Mouse (Mus musculus) small intestine, adult 2 months (tissue): ENCODE results near the gene Armh1.
A peak's percentile ranks its signal among the peaks of the same experiment; 100 is the strongest.

ENCODE experiments used
- CTCF ChIP-seq: fragments of 200-500 bp; IDR thresholded peaks from 2 replicates; pipeline ENCODE4 v1.5.1; 2012; ENCODE audit warnings: low read depth, mild to moderate bottlenecking, control low read depth, inconsistent platforms, low read length, moderate library complexity, mixed read lengths; ENCODE audit not compliant: insufficient replicate concordance, insufficient read length; ENCODE audit errors: extremely low read depth
- POLR2A ChIP-seq: fragments of 200-500 bp; IDR thresholded peaks from 2 replicates; pipeline ENCODE4 v1.6.1; 2012; ENCODE audit warnings: low read depth, mild to moderate bottlenecking, control low read depth, inconsistent platforms, low read length, moderate library complexity

GRCm38 (mm10) chr4:117218517-117219219 lies 33.3 kb downstream of the Armh1 start:
- TF ChIP-seq CTCF (peak; percentile 89; the same call in 1 of the 2 replicates), POLR2A (no peak)
